Mouse (Mus musculus) hindbrain, embryonic 14.5 days (tissue): ENCODE measurements at regions not wholly inside any gene's neighbourhood (a gene's known extent, or its start where the extent isn't known, plus 50 kb on each side); places are given as distances from the start of the nearest gene placed in this dataset.

Experiments
- ATAC-seq: fragments of 200-750 bp; cut with Nextera tagmentation; 2 replicates; pipeline ENCODE4 v1.8.0; 2017; ENCODE audit warnings: moderate number of reproducible peaks, mild to moderate bottlenecking, moderate TSS enrichment, moderate library complexity; ENCODE audit not compliant: low FRiP score
- DNase-seq: peaks from one replicate; pipeline ENCODE4 v3.0.0-alpha.2; 2015; ENCODE audit warnings: low spot score
- H3K27ac ChIP-seq: fragments of 300-500 bp; sonication (generic); 2 replicates; pipeline ENCODE4 v1.5.1; 2014; ENCODE audit warnings: mild to moderate bottlenecking, moderate library complexity
- H3K27me3 ChIP-seq: fragments of 300-500 bp; sonication (generic); 2 replicates; pipeline ENCODE4 v1.6.1; 2014; ENCODE audit warnings: mild to moderate bottlenecking, low read length, mixed read lengths; ENCODE audit not compliant: control insufficient read depth, insufficient read depth
- H3K36me3 ChIP-seq: fragments of 300-500 bp; sonication (generic); replicated peaks from 2 replicates; pipeline ENCODE4 v1.6.1; 2014; ENCODE audit not compliant: control insufficient read depth, insufficient read depth
- H3K4me1 ChIP-seq: fragments of 300-500 bp; sonication (generic); replicated peaks from 2 replicates; pipeline ENCODE4 v1.6.1; 2014; ENCODE audit warnings: antibody characterized with exemption, low read length, mixed read lengths; ENCODE audit not compliant: control insufficient read depth, insufficient read depth
- H3K4me2 ChIP-seq: fragments of 300-500 bp; sonication (generic); replicated peaks from 2 replicates; pipeline ENCODE4 v1.6.1; 2014; ENCODE audit warnings: mild to moderate bottlenecking, moderate library complexity
- H3K4me3 ChIP-seq: fragments of 300-500 bp; sonication (generic); replicated peaks from 2 replicates; pipeline ENCODE4 v1.5.1; 2014; ENCODE audit warnings: mild to moderate bottlenecking, low read length
- H3K9ac ChIP-seq: fragments of 300-500 bp; sonication (generic); 2 replicates; pipeline ENCODE4 v1.6.1; 2014
- H3K9me3 ChIP-seq: fragments of 300-500 bp; sonication (generic); 2 replicates; pipeline ENCODE4 v1.6.1; 2016; ENCODE audit warnings: low read length; ENCODE audit not compliant: control insufficient read depth
- WGBS: fragments of 180-500 bp; shearing (Covaris S2); extraction: QIAGEN DNeasy Blood & Tissue Kit; methylation state at CpG from one replicate; pipeline ENCODE4 v1.1.7; 2014; 5-methylcytosine and 5-hydroxymethylcytosine counted together

- no peak overlapping the region for H3K27ac ChIP-seq
- no peaks in the 10 kb centered on the region for H3K9me3 ChIP-seq
- no peak overlapping the region for H3K4me2 ChIP-seq
- ATAC-seq (no peak), DNase-seq (no peak)
- no peak overlapping the region for H3K4me3 ChIP-seq
- H3K4me1 ChIP-seq: no peaks in the 10 kb centered on the region
- H3K36me3 ChIP-seq: no peaks in the 10 kb centered on the region
- H3K27me3 ChIP-seq: no peaks in the 10 kb centered on the region
- no peak overlapping the region for H3K9ac ChIP-seq
- 67% methylated on average over 17 of the region's 17 CpGs for WGBS
Observed at GRCm38 (mm10) chr1:34733026-34733913, 109.6 kb downstream of the Fam168b start.

- no peaks in the 10 kb centered on the region for H3K9me3 ChIP-seq
- DNase-seq (peak; percentile 74), ATAC-seq (no peak)
- H3K9ac ChIP-seq: no peak overlapping the region
- H3K4me1 ChIP-seq: no peaks in the 10 kb centered on the region
- H3K4me2 ChIP-seq: no peak overlapping the region
- no peak overlapping the region for H3K27ac ChIP-seq
- H3K36me3 ChIP-seq: no peaks in the 10 kb centered on the region
- WGBS: 58% methylated on average over 14 of the region's 14 CpGs
- H3K4me3 ChIP-seq: no peak overlapping the region
- H3K27me3 ChIP-seq: no peaks in the 10 kb centered on the region
Observed at GRCm38 (mm10) chr1:34738386-34739067, 104.3 kb downstream of the Fam168b start.

- H3K4me1 ChIP-seq: no peaks in the 10 kb centered on the region
- no peak overlapping the region for H3K4me3 ChIP-seq
- no peak for DNase-seq
- H3K9me3 ChIP-seq: no peaks in the 10 kb centered on the region
- ATAC-seq: no peak; the same call in 1 of the 2 replicates
- no peak overlapping the region for H3K9ac ChIP-seq
- no peak overlapping the region for H3K27ac ChIP-seq
- H3K27me3 ChIP-seq: no peaks in the 10 kb centered on the region
- no peak overlapping the region for H3K4me2 ChIP-seq
- no peaks in the 10 kb centered on the region for H3K36me3 ChIP-seq
- 69% methylated on average over 4 of the region's 4 CpGs for WGBS
Observed at GRCm38 (mm10) chr1:34739621-34740020, 103.2 kb downstream of the Fam168b start.

GRCm38 (mm10) chr1:34740891-34741290, 102.0 kb downstream of the Fam168b start:
- H3K4me2 ChIP-seq: no peak overlapping the region
- 60% methylated on average over 7 of the region's 7 CpGs for WGBS
- no peak for ATAC-seq
- H3K4me1 ChIP-seq: no peaks in the 10 kb centered on the region
- H3K36me3 ChIP-seq: no peaks in the 10 kb centered on the region
- DNase-seq: no peak
- H3K27ac ChIP-seq: no peak overlapping the region
- no peaks in the 10 kb centered on the region for H3K9me3 ChIP-seq
- no peaks in the 10 kb centered on the region for H3K27me3 ChIP-seq
- H3K4me3 ChIP-seq: no peak overlapping the region
- no peak overlapping the region for H3K9ac ChIP-seq

- no peak overlapping the region for H3K27ac ChIP-seq
- no peaks in the 10 kb centered on the region for H3K36me3 ChIP-seq
- H3K4me1 ChIP-seq: no peaks in the 10 kb centered on the region
- no peaks in the 10 kb centered on the region for H3K27me3 ChIP-seq
- 74% methylated on average over 2 of the region's 2 CpGs for WGBS
- no peaks in the 10 kb centered on the region for H3K9me3 ChIP-seq
- ATAC-seq: no peak
- DNase-seq: no peak
- no peak overlapping the region for H3K4me3 ChIP-seq
- no peak overlapping the region for H3K4me2 ChIP-seq
- no peak overlapping the region for H3K9ac ChIP-seq
Observed at GRCm38 (mm10) chr1:34742234-34742633, 100.6 kb downstream of the Fam168b start.

GRCm38 (mm10) chr1:34745881-34746280, 97.0 kb downstream of the Fam168b start:
- H3K4me2 ChIP-seq: no peak overlapping the region
- H3K27ac ChIP-seq: no peak overlapping the region
- no peaks in the 10 kb centered on the region for H3K36me3 ChIP-seq
- no peak for DNase-seq
- WGBS: 81% methylated on average over 6 of the region's 6 CpGs
- no peak for ATAC-seq
- no peaks in the 10 kb centered on the region for H3K27me3 ChIP-seq
- no peak overlapping the region for H3K9ac ChIP-seq
- no peaks in the 10 kb centered on the region for H3K9me3 ChIP-seq
- H3K4me3 ChIP-seq: no peak overlapping the region
- H3K4me1 ChIP-seq: peaks cover 14% of the 10 kb centered on the region

- Histone ChIP-seq H3K27ac (no peak overlapping the region), H3K4me1 (peaks cover 22% of the 10 kb centered on the region), H3K36me3 (no peaks in the 10 kb centered on the region), H3K4me3 (peak overlapping the region; percentile 83), H3K4me2 (peak overlapping the region; percentile 81), H3K9ac (peak overlapping the region; percentile 91), H3K27me3 (peaks cover 5% of the 10 kb centered on the region; the same call in 1 of the 2 replicates), H3K9me3 (no peaks in the 10 kb centered on the region)
- ATAC-seq (peak; percentile 17; the same call in 1 of the 2 replicates), DNase-seq (no peak)
- 10% methylated on average over 14 of the region's 14 CpGs for whole genome bisulfite sequencing
Observed at GRCm38 (mm10) chr1:34749161-34750040, 93.5 kb downstream of the Fam168b start.

GRCm38 (mm10) chr1:34750061-34751054, 92.5 kb downstream of the Fam168b start:
- Histone ChIP-seq H3K36me3 (no peaks in the 10 kb centered on the region), H3K9ac (peak overlapping the region; percentile 91), H3K27ac (peak overlapping the region; percentile 59), H3K4me1 (peaks cover 22% of the 10 kb centered on the region), H3K4me3 (peak overlapping the region; percentile 83), H3K9me3 (no peaks in the 10 kb centered on the region), H3K4me2 (peak overlapping the region; percentile 81), H3K27me3 (peaks cover 5% of the 10 kb centered on the region; the same call in 1 of the 2 replicates)
- under 1% methylated on average over 92 of the region's 108 CpGs for WGBS
- DNase-seq: peak; percentile 57
- ATAC-seq: peak; percentile 79
